Mouse (Mus musculus): ENCODE data around the gene Lyrm4. TPM values are rescaled to one million over a fixed set of nuclear protein-coding genes. Genes with fewer than 3 reads are reported as not detected.

Gene Lyrm4
- polyA plus RNA-seq, 1 experiment = not detected

GRCm38 (mm10) chr13:35963583-35963982 is 153.7 kb downstream of the Lyrm4 start:
- WGBS = 96% methylated on average over 4 of the region's 4 CpGs
- no peak overlapping the region for H3K27ac ChIP-seq (ENCODE audit: insufficient read depth, low read depth, low read length)
- H3K4me3 ChIP-seq (ENCODE audit: insufficient read depth, low read depth, low read length) = no peak overlapping the region
- H3K4me1 ChIP-seq (ENCODE audit: control insufficient read depth, insufficient read depth, low read length) = peaks cover 9% of the 10 kb centered on the region; the same call in 1 of the 2 replicates
- TF ChIP-seq CTCF (IDR thresholded peaks at IDR 0.05; ENCODE audit: insufficient read depth, low read depth, low read length) = no peak
- TF ChIP-seq POLR2A (IDR thresholded peaks at IDR 0.05; ENCODE audit: insufficient read depth, low read depth, low read length) = no peak

GRCm38 (mm10) chr13:35959391-35960067 is 157.8 kb downstream of the Lyrm4 start:
- Histone ChIP-seq H3K27ac (ENCODE audit: insufficient read depth, low read depth, low read length) (no peak overlapping the region), H3K4me1 (ENCODE audit: control insufficient read depth, insufficient read depth, low read length) (no peaks in the 10 kb centered on the region), H3K4me3 (ENCODE audit: insufficient read depth, low read depth, low read length) (no peak overlapping the region)
- TF ChIP-seq CTCF (IDR thresholded peaks at IDR 0.05; ENCODE audit: insufficient read depth, low read depth, low read length) (no peak), POLR2A (IDR thresholded peaks at IDR 0.05; ENCODE audit: insufficient read depth, low read depth, low read length) (no peak)
- WGBS = 87% methylated on average over 12 of the region's 12 CpGs

GRCm38 (mm10) chr13:35958539-35958938 is 158.8 kb downstream of the Lyrm4 start, which contains the start of gene Ppp1r3g:
Gene Ppp1r3g (plus strand): TSS chr13:35958839.
- 100% methylated on average over 1 of the region's 1 CpGs for WGBS

GRCm38 (mm10) chr13:35949814-35950455 is 167.4 kb downstream of the Lyrm4 start:
- H3K4me1 ChIP-seq (ENCODE audit: control insufficient read depth, insufficient read depth, low read length) = no peaks in the 10 kb centered on the region
- TF ChIP-seq CTCF (IDR thresholded peaks at IDR 0.05; ENCODE audit: insufficient read depth, low read depth, low read length) = no peak
- TF ChIP-seq POLR2A (IDR thresholded peaks at IDR 0.05; ENCODE audit: insufficient read depth, low read depth, low read length) = no peak
- H3K27ac ChIP-seq (ENCODE audit: insufficient read depth, low read depth, low read length) = no peak overlapping the region
- WGBS = 89% methylated on average over 17 of the region's 17 CpGs
- H3K4me3 ChIP-seq (ENCODE audit: insufficient read depth, low read depth, low read length) = no peak overlapping the region

More at GRCm38 (mm10) chr13:35958539-35958938, 158.8 kb downstream of the Lyrm4 start, which contains the start of gene Ppp1r3g:
- TF ChIP-seq CTCF (IDR thresholded peaks at IDR 0.05; ENCODE audit: insufficient read depth, low read depth, low read length) (no peak), POLR2A (IDR thresholded peaks at IDR 0.05; ENCODE audit: insufficient read depth, low read depth, low read length) (no peak)
- no peak within 1 kb of the TSS for H3K4me3 ChIP-seq (ENCODE audit: insufficient read depth, low read depth, low read length)
- no peak within 1 kb of the TSS for H3K27ac ChIP-seq (ENCODE audit: insufficient read depth, low read depth, low read length)
- H3K4me1 ChIP-seq (ENCODE audit: control insufficient read depth, insufficient read depth, low read length) = no peaks in the 10 kb centered on the region

GRCm38 (mm10) chr13:35947354-35948000 is 169.8 kb downstream of the Lyrm4 start:
- no peak overlapping the region for H3K27ac ChIP-seq (ENCODE audit: insufficient read depth, low read depth, low read length)
- no peak for TF ChIP-seq POLR2A (IDR thresholded peaks at IDR 0.05; ENCODE audit: insufficient read depth, low read depth, low read length)
- TF ChIP-seq CTCF (IDR thresholded peaks at IDR 0.05; ENCODE audit: insufficient read depth, low read depth, low read length) = 0 out of 2 replicates have a peak, but pooled peaks have one; percentile 18
- H3K4me3 ChIP-seq (ENCODE audit: insufficient read depth, low read depth, low read length) = no peak overlapping the region
- no peaks in the 10 kb centered on the region for H3K4me1 ChIP-seq (ENCODE audit: control insufficient read depth, insufficient read depth, low read length)
- 22% methylated on average over 14 of the region's 14 CpGs for WGBS

GRCm38 (mm10) chr13:35946659-35947353 is 170.5 kb downstream of the Lyrm4 start:
- Histone ChIP-seq H3K4me3 (ENCODE audit: insufficient read depth, low read depth, low read length) (no peak overlapping the region), H3K4me1 (ENCODE audit: control insufficient read depth, insufficient read depth, low read length) (no peaks in the 10 kb centered on the region), H3K27ac (ENCODE audit: insufficient read depth, low read depth, low read length) (no peak overlapping the region)
- TF ChIP-seq CTCF (IDR thresholded peaks at IDR 0.05; ENCODE audit: insufficient read depth, low read depth, low read length) (no peak), POLR2A (IDR thresholded peaks at IDR 0.05; ENCODE audit: insufficient read depth, low read depth, low read length) (no peak)
- 77% methylated on average over 20 of the region's 20 CpGs for WGBS

- H3K4me1 ChIP-seq (ENCODE audit: control insufficient read depth, insufficient read depth, low read length) = no peaks in the 10 kb centered on the region
- no peak for TF ChIP-seq CTCF (IDR thresholded peaks at IDR 0.05; ENCODE audit: insufficient read depth, low read depth, low read length)
- TF ChIP-seq POLR2A (IDR thresholded peaks at IDR 0.05; ENCODE audit: insufficient read depth, low read depth, low read length) = no peak
- WGBS = 86% methylated on average over 5 of the region's 5 CpGs
- no peak overlapping the region for H3K4me3 ChIP-seq (ENCODE audit: insufficient read depth, low read depth, low read length)
- H3K27ac ChIP-seq (ENCODE audit: insufficient read depth, low read depth, low read length) = no peak overlapping the region
Observed at GRCm38 (mm10) chr13:35940934-35941333, 176.4 kb downstream of the Lyrm4 start.

GRCm38 (mm10) chr13:35939871-35940665 is 177.3 kb downstream of the Lyrm4 start:
- TF ChIP-seq POLR2A (IDR thresholded peaks at IDR 0.05; ENCODE audit: insufficient read depth, low read depth, low read length) = no peak
- TF ChIP-seq CTCF (IDR thresholded peaks at IDR 0.05; ENCODE audit: insufficient read depth, low read depth, low read length) = no peak
- Histone ChIP-seq H3K27ac (ENCODE audit: insufficient read depth, low read depth, low read length) (no peak overlapping the region), H3K4me1 (ENCODE audit: control insufficient read depth, insufficient read depth, low read length) (no peaks in the 10 kb centered on the region), H3K4me3 (ENCODE audit: insufficient read depth, low read depth, low read length) (no peak overlapping the region)
- 69% methylated on average over 18 of the region's 18 CpGs for WGBS
